Mouse (Mus musculus): ENCODE measurements at regions not wholly inside any gene's neighbourhood (a gene's known extent, or its start where the extent isn't known, plus 50 kb on each side); places are given as distances from the start of the nearest gene placed in this dataset.

DNA sequence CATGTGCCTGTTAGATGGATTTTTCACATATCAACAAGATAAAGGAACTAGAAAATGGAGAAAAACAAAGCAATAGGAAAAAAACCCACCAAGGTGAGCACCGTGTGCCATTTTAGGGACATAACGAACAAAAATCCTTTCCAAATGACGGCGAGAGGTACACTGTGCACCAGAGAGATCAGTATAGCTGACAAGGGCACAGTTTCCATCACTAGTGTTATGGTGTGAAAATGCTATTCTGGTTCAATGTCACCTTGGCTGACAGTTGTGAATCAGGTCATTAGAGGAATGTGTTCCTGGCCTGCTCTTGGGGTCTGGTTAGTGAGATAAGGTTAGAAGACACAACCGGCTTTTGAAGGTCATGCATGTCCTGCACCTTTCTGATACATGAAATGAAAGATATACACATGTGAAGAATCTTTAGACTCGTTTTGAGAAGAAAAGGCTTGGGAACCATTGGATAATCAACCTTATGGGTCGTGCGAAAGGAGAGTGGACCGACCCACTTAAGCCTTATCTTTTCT is 76.5 kb upstream of the P2ry1 start:
- DNase-seq: no peak

DNA sequence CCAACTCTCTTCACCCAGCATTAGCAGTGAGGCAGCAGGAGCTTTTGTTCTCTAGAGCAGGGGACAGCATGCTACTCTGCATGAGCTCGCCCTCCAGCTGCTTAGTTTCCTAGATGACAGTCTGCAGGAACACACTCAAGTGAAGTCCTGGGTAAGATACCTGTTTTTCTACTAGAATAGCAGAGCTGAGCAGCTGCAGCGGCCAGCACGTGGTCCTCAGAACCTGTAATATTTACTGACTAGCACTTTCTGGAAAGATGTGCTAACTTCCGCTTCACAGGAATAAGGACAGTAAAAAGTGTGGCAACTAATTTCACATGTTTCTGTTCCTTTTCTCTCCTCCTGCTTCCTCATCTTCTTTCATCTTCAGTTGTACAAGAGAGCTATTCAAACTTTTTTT is 73.7 kb upstream of the P2ry1 start:
- no peak for DNase-seq

DNA sequence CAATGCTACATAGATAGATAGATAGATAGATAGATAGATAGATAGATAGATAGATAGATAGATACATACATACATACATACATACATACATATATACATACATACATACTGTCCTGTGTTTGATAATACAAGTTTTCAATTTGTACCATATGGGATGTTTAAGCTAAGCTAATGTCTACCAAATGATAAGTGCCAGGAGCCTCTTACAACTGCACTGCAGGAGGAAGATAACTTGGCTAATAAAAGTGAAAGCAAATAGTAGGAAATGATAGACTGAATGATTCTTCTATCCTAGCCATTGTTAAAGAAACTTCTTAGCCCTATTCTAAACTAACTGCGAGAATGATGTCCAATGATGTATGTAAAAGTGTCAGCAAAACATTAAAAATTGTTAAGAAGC is 68.1 kb upstream of the P2ry1 start:
- no peak for DNase-seq

DNA sequence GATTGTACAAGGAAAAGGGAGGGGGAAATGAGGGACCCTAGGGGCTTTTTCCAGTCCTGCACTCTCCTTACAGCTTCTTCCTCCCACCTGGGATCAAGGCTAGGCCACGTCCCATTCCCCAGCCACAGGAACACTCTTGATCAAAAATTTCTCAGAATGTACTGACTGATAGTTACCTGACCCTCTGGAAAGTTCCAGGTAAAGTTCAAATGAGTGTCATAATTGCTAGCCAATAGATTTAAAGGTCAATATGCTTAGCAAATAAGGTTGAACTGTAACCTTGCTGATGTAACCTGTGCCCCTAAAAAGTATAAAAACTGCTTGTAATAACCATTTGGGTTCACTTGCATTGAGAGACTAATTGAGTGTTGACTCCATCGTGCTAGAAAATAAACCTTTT is 61.1 kb upstream of the P2ry1 start:
- no peak for DNase-seq

DNA sequence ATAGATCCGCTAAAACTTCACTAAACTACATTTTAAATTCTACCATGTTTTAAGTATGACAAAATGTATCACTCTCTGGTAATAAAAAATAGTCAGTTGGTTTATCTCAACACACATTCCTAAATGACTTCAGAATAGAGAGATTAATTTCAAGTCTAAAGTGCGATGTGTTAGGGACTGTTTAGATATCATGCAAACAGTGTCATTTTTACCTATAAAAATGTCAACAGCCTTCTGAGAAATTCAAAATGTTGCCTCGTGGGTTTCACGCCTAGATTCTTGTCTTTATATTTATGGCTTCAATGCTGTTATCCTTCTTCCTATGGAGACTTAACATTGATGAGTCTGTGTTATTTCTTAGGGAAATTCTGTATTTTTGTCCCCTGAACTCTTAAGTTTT is 53.7 kb upstream of the P2ry1 start:
- DNase-seq: no peak

Data from thymus, postnatal 36 days (tissue).